Mouse (Mus musculus) bone marrow, adult 2 months (tissue): ENCODE results near the gene Cbfa2t2. TPM values are rescaled to one million over a fixed set of nuclear protein-coding genes. Genes with fewer than 3 reads are reported as not detected.

Experiments used
- H3K27ac ChIP-seq: fragments of 200-500 bp; 2 replicates; pipeline ENCODE4 v1.5.1; 2012; ENCODE audit warnings: low read depth, mild to moderate bottlenecking, control low read depth, inconsistent platforms, low read length; ENCODE audit not compliant: control insufficient read depth, poor library complexity, insufficient read depth
- H3K4me1 ChIP-seq: fragments of 200-500 bp; 2 replicates; pipeline ENCODE4 v1.6.1; 2011; ENCODE audit warnings: low read length; ENCODE audit not compliant: control insufficient read depth, insufficient read depth
- H3K4me3 ChIP-seq: fragments of 200-500 bp; replicated peaks from 2 replicates; pipeline ENCODE3; 2011; ENCODE audit warnings: mild to moderate bottlenecking, low read depth, low read length, control low read depth; ENCODE audit not compliant: control insufficient read depth
- CTCF ChIP-seq: fragments of 200-500 bp; IDR thresholded peaks from 2 replicates; pipeline ENCODE4 v1.5.1; 2011; ENCODE audit warnings: low read length, control low read depth; ENCODE audit not compliant: control insufficient read depth, insufficient read depth
- POLR2A ChIP-seq: fragments of 200-500 bp; IDR thresholded peaks from 2 replicates; pipeline ENCODE4 v1.6.1; 2011; ENCODE audit warnings: low read depth, mild to moderate bottlenecking, control low read depth, low read length, borderline replicate concordance; ENCODE audit not compliant: control insufficient read depth
- WGBS: fragments of 180-500 bp; shearing (Covaris S2); methylation state at CpG from one replicate; pipeline ENCODE4 v1.1.7; 2018; 5-methylcytosine and 5-hydroxymethylcytosine counted together
- polyA plus RNA-seq: library from polyadenylated mRNA; stranded (reverse); fragments of >200 nt; gene quantifications from 2 replicates; pipeline ENCODE4 v1.2.4, GENCODE M21; 2011; ENCODE audit warnings: low replicate concordance; ENCODE audit not compliant: missing spikeins, insufficient read depth, insufficient read length

Gene Cbfa2t2
- polyA plus RNA-seq, 1 experiment, result 16.4 TPM

GRCm38 (mm10) chr2:154568329-154569070 is 132.2 kb downstream of the Cbfa2t2 start:
- no peak for TF ChIP-seq CTCF
- no peak for TF ChIP-seq POLR2A
- WGBS, result 21% methylated on average over 10 of the region's 10 CpGs
- Histone ChIP-seq H3K4me3 (peak overlapping the region; percentile 93), H3K27ac (peak overlapping the region; percentile 82), H3K4me1 (peaks cover 1% of the 10 kb centered on the region; the same call in 1 of the 2 replicates)

- peaks cover 3% of the 10 kb centered on the region for H3K4me1 ChIP-seq
- peak overlapping the region; percentile 82 for H3K27ac ChIP-seq
- WGBS, result under 1% methylated on average over 69 of the region's 70 CpGs
- peak overlapping the region; percentile 93 for H3K4me3 ChIP-seq
- TF ChIP-seq POLR2A (no peak), CTCF (no peak)
Measured at GRCm38 (mm10) chr2:154569071-154569748, 132.9 kb downstream of the Cbfa2t2 start.

- H3K4me1 ChIP-seq, result peaks cover 3% of the 10 kb centered on the region
- WGBS, result 0% methylated on average over 42 of the region's 44 CpGs
- H3K27ac ChIP-seq, result peak within 1 kb of the TSS; percentile 82
Measured at GRCm38 (mm10) chr2:154569836-154570286, 133.6 kb downstream of the Cbfa2t2 start, which contains the start of gene E2f1. Gene E2f1, minus strand, starts transcription at chr2:154569892.

DNA sequence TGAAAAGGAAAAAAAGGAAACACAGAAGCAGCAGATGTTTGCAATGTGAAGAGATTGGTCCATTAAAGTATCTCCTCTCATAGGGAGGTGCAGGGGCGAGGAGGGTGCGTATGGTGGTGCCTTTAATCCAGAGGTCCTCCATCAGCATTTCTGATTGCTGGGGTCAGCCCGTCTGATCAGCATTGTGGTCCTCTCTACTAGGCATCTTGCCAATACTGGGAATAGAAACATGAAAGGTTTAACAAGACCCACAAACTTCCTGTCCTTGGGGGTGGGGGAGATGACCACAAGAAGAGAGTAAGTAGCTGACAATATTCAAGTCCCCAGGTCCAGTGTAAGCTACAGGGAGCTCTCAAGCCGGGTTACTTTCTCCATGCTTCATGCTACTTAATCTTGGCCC is 134.4 kb downstream of the Cbfa2t2 start:
- 15% methylated on average over 4 of the region's 4 CpGs for WGBS
- TF ChIP-seq CTCF, result no peak
- TF ChIP-seq POLR2A, result no peak
- Histone ChIP-seq H3K4me3 (no peak overlapping the region), H3K4me1 (peaks cover 3% of the 10 kb centered on the region), H3K27ac (no peak overlapping the region)

More at GRCm38 (mm10) chr2:154569836-154570286, 133.6 kb downstream of the Cbfa2t2 start, which contains the start of gene E2f1:
- peak within 1 kb of the TSS; percentile 93 for H3K4me3 ChIP-seq
- TF ChIP-seq POLR2A (peak; percentile 62; the same call in 1 of the 2 replicates), CTCF (no peak; the same call in 1 of the 2 replicates)

- Histone ChIP-seq H3K27ac (no peak overlapping the region), H3K4me1 (peaks cover 3% of the 10 kb centered on the region), H3K4me3 (no peak overlapping the region)
- 70% methylated on average over 4 of the region's 4 CpGs for WGBS
- TF ChIP-seq POLR2A (no peak), CTCF (no peak)
Measured at GRCm38 (mm10) chr2:154571266-154571665, 135.0 kb downstream of the Cbfa2t2 start.

GRCm38 (mm10) chr2:154571976-154572375 is 135.7 kb downstream of the Cbfa2t2 start:
- H3K27ac ChIP-seq, result no peak overlapping the region
- 71% methylated on average over 8 of the region's 8 CpGs for WGBS
- TF ChIP-seq POLR2A (no peak), CTCF (no peak)
- H3K4me1 ChIP-seq, result peaks cover 3% of the 10 kb centered on the region
- H3K4me3 ChIP-seq, result no peak overlapping the region

- no peak for TF ChIP-seq POLR2A
- TF ChIP-seq CTCF, result no peak
- peaks cover 3% of the 10 kb centered on the region for H3K4me1 ChIP-seq
- H3K4me3 ChIP-seq, result no peak overlapping the region
- 74% methylated on average over 3 of the region's 3 CpGs for WGBS
- H3K27ac ChIP-seq, result no peak overlapping the region
Measured at GRCm38 (mm10) chr2:154572996-154573395, 136.7 kb downstream of the Cbfa2t2 start.

DNA sequence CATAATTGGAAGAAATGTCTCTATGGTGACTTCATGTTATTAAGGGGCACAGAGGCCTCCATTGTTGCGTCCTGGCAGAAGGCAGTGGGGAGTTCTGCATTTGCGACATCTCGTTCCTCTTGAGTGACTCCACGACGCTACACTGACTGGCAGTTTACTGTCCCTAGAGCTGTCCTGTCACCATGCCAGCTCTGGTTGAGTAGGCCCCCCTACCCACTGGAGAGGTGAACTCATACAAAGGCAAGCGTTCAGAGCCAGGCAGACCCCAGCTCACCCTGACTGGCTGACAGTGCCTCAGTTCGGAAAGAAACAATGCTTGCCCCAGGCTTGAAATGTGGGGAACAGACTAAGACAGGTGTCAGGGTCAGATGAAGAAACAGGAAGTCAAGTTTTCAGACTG is 138.0 kb downstream of the Cbfa2t2 start:
- 11% methylated on average over 7 of the region's 7 CpGs for WGBS
- peaks cover 3% of the 10 kb centered on the region for H3K4me1 ChIP-seq
- H3K27ac ChIP-seq, result peak overlapping the region; percentile 93
- H3K4me3 ChIP-seq, result peak overlapping the region; percentile 5
- TF ChIP-seq POLR2A, result no peak
- TF ChIP-seq CTCF, result no peak
